Mouse (Mus musculus): ENCODE results near the gene Gm20379. TPM values are rescaled to one million over a fixed set of nuclear protein-coding genes. Genes with fewer than 3 reads are reported as not detected.

Gm20379 gene
- polyA plus RNA-seq, 1 experiment from 2014 or later, result 0.61 TPM

Other genes with a start within 250 kb of the Gm20379 start
- 0.14 and 0.67 TPM in 2 replicates for gene Rasgrf2, start 174.3 kb upstream of the Gm20379 start, polyA plus RNA-seq (2014; fragmentation: Nextera tagmentation; extraction: Ambion mirVana)
- 12.1 and 13.3 TPM in 2 replicates for gene Dhfr, start 48.7 kb downstream of the Gm20379 start, polyA plus RNA-seq (2014; fragmentation: Nextera tagmentation; extraction: Ambion mirVana)
- 21.9 and 30.0 TPM in 2 replicates for gene Msh3, start 49.0 kb downstream of the Gm20379 start, polyA plus RNA-seq (2014; fragmentation: Nextera tagmentation; extraction: Ambion mirVana)
- gene Ankrd34b, start 119.9 kb downstream of the Gm20379 start, polyA plus RNA-seq (2014; fragmentation: Nextera tagmentation; extraction: Ambion mirVana), result 0.09 and 0.14 TPM in 2 replicates
- gene Fam151b, start 178.0 kb downstream of the Gm20379 start, polyA plus RNA-seq (2014; fragmentation: Nextera tagmentation; extraction: Ambion mirVana), result 0.24 TPM in 1 of 2 replicates, not detected in the other
- gene Zfyve16, start 224.9 kb downstream of the Gm20379 start, polyA plus RNA-seq (2014; fragmentation: Nextera tagmentation; extraction: Ambion mirVana), result 14.1 and 15.3 TPM in 2 replicates

Measured in embryonic facial prominence, embryonic 14.5 days (tissue).